Mouse (Mus musculus) adipocyte (in vitro differentiated cells): ENCODE results near the gene Atp8a1.

Experiments
- DNase-seq: peaks from one replicate; pipeline ENCODE4 v3.0.0-alpha.2; 2016; ENCODE audit warnings: low spot score

Gene Atp8a1

DNA sequence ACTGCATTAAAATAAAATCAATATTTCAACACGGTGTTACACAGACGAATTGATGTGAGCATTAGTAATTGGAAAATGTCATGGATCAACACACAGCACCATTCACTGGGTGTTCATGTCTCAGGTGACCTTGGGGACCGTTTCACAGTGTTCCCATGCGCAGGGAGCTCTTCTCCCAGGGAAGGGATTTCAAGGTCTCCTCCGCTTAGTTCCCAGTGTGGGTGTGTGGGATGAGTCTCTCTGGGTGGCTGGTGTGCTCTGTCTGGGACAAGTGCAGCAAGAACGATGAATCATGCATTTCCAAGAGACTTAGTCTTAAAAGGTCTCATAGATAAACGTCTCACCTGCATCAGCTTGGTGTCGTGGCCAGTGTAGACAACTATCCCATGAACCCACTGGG, 78.5 kb downstream of the Atp8a1 start:
- no peak for DNase-seq

DNA sequence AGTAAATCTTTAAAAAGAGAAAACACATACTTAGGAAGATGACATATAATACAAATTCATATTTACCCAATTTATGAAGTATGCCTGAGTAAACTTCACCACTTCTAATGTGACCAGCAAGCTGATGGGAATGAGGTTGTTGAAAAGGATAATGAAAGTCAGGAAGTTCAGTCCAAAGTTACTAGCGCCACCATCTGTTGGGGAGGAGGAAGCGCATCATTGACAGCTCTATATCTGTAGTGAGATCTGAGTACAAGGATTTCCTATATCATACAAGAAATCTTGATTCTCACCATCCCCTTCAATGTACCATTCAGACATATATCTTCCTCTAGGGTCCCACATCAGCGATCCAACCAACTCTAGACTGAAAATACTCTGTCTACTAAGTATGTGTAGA, 82.4 kb downstream of the Atp8a1 start:
- no peak for DNase-seq

DNA sequence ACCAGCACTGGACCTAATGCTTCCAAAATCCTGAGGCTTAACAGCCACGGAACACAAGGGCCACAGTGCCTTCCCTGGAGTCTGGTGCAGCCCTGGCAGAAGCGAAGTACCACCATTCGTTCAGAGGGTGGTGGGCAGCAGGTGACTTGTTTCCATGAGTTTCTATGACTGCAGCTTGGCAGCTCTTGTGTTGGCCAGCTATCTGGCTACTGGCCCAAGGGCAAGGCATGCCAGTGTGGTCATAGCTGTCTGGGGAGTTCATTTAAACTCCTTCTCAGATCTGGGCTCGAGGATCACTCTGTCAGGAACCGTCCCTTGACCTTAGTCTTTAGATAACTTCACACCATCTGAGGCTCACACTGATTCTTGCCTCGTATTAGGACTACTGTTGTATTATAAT, 89.1 kb downstream of the Atp8a1 start:
- no peak for DNase-seq

DNA sequence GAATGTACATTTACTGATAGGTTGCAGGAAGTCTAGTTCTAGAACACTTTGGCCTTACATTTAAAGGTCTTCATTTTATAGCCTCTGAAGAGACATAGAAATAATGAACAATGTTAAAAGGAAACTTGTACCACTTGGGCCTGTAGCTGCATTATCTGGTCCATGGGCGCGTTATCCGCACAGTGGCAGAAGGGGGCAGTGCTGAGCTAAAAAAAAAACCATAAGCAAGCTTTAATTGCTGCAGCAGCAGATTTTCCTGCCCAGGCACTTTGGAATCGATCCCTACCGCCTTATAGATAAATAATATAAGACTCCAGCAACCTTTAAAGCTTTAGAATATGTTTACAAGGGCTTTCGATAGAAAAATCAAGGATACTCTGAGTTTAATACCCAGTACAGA, 91.1 kb downstream of the Atp8a1 start:
- no peak for DNase-seq

DNA sequence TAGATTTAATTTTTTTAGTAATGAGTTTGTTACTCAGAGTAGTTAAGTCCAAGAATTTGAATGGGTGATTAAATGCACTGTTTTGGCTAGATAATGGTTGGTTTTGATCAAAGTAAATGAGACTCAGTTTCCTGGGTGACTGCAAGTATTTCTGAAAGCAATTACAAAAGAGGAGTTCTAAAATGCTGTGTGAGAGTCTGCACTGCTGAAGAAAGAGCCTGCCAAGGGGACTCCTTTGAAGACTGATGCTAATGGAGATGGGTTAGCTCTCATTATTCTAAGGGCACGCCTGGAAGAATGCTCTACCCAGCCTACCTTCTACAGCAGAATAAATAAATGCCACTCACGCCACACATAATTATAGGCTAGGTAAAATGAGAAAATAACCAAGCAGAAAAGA, 94.2 kb downstream of the Atp8a1 start:
- DNase-seq = no peak

DNA sequence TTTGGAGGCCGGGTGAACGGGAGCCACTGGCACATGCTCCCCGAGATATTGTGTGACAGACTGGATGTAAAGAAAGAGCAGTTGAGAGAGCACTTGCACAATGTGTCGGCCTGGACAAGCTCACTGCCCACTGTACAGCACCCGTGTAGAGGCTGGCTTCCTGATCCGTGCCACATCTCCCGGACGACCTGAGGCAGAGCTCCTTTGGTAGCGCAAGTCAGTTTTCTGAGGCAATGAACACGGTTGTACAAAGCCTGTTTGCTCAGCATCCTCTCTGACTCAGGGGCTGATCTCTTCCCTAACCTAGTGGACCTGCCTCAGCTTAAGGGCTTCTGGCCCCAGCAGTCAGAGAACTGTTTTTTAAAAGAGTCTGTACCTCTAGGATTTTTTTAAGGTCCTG, 94.6 kb downstream of the Atp8a1 start:
- no peak for DNase-seq

DNA sequence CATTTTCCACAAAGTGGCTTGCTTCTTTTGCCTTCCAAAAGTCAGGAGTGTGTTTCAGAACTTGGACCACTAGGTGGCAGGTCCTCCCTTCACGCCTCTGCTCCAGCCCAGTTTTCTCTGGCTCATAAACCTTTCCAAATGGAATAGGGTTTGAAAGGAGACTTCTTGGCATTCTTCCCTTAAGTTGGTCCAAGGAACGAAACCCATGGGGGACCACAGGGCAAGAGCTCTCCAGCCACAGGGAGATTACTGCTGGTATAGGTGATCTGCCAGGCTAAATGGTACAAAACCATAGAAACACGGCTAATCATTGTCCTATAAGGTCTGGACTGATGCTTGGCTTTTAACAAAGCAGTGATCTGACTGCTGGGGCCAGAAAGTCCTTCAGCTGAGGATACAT, 95.2 kb downstream of the Atp8a1 start:
- no peak for DNase-seq

DNA sequence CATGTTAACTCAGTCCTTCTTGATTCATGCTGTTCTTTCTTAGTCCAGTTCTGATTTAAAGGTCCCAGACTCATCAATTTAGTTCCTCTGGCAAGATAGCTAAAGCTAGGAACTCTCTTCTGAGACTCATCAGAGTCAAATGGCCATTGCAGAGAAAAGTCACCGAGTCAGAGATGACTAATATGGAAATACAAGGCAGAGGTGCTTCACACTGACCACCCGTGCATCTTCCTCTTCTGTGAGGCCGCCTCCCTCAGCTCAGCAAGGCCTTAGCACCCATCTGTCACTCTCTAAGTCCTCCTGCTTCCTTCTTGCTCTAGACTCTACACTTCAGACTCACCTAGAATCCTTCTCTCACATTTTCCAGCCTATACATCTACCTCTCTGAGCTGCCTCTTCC, 108.0 kb downstream of the Atp8a1 start:
- DNase-seq = no peak

DNA sequence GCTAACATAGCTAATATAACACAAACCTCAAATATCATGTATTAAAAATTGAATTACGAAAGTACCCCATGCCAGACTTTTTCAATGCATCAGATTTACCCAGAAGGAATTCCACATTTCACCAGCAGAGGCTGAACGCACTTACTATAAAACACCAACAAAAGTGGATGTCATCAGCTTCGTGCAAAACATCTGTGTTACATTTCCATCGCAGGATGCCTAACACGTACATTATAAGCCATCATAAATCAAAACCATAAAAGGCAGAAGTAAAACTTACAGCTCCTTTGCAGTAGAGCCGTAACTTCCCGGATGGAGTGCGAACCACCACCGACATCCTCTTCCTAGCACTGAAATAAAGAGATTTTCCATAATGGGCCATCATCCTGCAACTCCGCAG, 109.1 kb downstream of the Atp8a1 start:
- DNase-seq = no peak

DNA sequence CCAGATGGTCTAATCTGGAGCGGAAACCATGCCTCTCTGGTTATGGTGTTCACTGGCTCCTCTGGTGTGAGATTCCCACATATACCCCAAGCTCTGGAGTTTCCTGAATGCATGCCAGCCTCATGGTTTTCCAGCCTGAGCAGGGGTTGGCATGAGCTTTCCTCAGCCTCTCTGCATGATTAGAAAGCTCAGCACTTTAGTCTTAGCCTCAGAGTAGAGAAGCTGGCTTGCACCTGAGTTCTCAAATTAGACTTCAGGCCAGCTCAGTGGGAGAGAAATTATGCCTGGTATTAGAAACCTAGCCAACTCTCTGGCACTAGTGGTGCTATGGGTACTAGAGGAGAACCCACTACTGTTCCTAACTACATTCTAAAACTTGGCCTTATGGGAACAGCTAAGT, 111.5 kb downstream of the Atp8a1 start:
- no peak for DNase-seq

DNA sequence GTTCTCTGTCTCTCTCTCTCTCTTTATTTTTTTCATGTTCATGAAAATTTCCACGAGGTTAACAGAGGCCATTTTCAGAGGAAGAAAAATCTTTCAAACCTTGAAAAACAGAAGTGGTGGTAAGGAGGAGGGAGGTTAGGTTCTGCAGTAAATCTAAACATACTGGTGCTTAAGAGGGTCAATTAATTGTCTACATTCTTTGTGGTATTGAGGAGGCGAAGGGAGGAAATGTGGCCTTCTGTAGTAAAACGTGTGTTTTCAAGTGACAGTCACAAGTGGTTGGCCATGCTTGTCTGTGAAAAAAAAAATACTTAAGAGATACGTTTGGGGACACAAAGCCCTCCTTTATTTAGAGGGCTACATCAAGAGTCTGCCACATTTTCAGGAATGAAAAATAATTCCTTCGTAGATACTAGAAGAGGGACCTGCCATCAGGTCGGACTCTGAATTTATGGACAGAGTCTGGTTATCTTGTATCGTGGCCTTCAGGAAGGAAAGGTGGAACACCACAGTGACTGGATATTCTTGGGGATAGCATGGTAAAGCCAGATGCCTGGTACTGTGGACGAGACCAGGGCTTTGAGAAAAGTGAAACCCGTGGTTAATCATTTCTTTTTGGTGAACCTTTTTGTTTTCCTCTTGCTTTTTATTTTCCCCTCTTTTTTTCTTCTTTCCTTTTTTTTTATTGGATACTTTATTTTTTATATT, 113.5 kb downstream of the Atp8a1 start:
- no peak for DNase-seq

DNA sequence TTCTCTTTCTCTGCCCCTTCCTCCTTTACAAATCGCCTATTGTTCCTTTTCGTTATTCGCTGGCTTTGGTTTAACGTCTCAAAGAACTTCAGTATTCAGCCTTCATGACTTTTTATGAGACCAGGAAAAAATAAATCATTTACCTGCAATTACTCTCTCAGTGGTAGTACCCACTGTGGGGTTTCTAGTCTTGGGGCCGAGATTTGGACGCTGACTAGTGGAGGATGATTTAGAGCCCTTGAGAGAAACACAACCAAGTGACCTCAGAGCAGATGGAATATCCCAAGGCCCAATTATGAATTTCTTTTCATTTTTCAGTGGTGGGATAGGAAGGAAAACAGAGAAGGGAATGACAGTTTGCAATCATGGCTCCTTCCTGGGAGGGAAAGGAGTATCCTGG, 114.1 kb downstream of the Atp8a1 start:
- no peak for DNase-seq

DNA sequence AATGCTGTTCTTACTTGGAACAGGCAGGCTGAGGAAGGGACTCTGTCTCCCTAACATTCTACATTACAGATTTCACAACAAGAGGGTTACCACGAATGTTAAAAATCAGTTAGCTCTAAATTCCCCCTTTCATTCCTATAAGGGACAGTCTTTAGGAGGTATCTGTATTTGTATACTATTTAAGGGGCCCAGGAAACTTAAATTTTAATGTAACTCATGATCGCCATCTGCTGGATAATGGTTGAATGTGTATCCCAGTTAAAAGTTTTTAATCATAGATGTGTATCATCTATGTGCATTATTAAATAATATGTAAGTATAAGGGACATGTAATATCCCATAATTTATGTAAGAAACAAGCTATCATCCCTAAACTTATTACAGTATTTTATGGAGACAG, 119.5 kb downstream of the Atp8a1 start:
- DNase-seq = peak; percentile 10

DNA sequence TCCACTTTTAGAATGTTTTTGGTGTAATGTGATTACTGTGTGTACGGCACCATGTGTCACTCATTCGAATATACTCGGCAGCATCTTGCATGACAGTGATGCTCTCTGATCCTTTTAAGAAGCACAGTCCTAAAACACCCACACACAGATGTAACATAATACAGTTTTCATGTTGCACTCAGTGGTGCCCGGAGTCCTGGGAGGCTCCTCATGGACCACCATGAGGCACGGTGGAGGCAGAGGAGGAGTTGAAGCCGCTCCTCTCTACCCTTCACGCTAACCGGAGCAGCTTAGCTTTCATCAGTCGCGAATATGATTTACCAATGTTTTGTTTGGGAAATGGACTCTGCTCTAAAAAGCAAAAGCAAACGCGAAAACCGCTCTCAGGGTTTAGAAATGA, 120.4 kb downstream of the Atp8a1 start:
- DNase-seq = no peak

DNA sequence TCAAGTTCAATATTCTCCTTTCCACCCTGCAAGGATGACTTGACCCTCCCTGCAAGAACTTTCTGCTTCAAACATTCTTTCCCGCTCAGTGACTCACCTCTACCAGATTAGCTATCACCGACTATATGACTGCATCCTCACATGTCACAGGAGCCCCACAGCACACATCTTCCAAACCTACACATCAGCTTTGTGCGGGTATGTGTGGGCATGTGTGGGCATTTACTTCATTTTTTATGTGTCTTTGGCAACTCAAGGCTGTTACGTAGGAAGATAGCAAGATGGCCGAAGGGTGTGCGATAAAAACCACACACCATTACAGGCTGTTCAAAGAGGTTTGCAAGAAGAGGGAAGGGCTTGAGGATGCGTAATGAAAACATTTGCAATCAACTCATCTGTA, 145.6 kb downstream of the Atp8a1 start:
- no peak for DNase-seq

DNA sequence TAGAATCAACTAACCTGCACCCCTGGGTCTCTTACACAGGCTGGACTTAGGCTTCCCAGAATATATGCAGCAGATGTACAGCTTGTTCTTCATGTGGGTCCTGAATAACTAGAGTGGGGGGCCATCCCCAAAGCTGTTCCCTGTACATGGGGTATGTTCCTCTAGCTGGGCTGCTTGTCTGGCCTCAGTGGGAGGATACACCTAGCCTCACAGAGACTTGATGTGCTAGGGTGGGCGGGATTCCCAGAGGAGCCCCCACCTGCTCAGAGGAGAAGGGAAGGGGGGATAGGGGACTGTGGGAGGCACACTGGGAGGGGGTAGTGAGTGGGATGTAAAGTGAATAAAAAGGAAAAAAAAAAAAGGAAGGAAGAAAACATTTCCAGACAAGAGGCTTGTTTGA, 147.8 kb downstream of the Atp8a1 start:
- no peak for DNase-seq

DNA sequence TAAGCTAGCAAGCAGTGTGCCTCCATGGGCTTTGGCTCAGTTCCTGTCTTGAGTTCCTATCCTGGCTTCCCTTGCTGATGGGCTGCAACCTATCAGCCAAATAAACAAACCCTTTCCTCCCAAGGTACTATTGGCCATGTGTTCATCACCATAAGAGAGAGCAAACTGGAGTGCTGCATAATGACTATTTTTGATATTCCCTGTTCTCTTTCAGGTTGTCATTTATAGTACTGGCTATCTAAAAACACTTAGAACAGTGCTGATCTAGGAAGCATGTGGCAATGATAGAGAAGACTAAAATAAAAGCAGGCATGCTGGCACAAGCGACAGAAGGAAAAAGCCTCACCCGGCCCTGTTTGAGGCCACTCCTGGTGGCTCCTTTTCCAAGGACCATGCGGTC, 149.1 kb downstream of the Atp8a1 start:
- no peak for DNase-seq

DNA sequence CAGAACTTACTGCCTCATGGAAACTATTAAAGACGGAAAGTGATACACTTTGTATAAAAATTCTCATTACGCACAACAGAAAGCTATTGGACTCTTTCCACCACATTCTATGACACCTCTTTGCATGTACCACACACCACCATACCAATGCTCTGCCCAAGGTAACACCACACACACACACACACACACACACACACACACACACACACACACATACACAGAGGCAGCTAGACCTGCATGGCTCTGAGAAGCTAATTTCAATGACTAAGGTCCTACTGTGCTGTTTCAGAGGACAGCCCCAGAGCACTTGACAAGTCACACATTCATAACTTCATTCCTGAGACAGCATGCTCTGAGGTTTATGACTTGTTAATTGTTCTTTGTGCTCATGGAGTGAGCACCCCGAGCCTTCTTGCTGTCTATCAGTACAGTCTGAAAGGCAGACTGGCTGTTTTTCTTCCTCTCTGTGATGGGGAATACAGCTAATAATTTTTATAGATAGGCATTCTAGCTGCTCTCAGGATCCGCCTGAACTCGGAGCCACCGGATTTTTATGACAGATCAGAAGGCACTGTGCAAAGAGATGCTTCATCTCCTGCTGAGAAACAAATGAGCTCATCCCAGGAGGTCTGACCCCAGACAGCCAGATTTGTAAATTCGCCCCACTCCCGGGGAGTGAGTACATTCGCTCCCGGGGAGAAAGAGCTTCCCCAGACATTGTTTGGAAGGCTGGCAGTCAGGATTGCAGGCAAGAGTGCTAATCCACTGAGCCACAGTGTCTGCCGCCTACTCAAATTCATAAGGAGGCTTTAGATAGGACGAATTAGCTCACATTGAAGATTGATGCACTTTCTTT, 150.3 kb downstream of the Atp8a1 start:
- no peak for DNase-seq

DNA sequence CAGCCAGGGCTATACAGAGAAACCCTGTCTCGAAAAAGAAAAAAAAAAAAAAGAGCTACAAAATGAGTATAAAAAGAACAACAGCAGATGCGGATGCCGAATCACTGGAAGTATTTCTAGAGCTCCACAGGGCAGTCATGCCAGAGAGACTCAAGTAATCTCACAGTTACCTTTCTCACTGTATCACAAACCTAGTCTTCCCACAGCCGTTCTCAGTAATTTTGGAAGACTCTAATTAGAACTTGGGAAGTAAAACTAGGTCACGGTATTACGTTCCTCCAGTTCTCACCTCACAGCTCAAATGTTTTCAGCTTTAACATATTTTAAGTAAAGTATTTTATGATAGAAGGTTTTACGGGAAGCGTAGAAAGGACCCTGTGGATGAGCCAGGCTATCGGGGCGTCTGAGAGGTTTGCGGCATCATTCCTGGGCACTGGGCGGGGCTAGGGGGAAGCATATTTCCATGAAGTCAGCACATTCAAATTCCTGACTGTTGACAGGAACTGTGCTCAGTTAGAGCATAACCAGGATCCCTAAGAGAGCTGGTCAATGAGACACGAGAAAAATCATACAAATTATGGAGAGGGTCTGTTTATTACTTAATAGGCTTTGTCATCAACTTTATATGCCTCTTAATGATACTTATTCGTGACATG, 152.1 kb downstream of the Atp8a1 start:
- DNase-seq = no peak

DNA sequence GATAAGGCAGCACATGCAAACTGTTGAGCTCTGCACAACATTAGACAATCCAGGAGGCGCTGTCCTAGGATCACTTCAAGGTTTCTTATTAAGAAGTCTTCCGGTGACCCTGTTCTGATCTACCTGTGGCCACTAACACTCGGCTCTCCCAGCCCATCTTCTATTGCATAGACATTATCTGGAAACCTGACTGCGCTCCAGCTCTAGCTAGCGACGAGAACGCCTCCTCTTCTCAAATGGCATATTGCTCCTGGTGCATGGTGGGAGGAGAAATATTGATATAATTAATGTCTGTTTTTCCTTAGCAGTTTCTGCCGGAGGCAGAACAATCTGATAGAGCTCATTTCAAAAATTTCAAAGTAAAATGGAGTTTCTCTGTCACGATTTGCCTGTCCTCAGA, 156.9 kb downstream of the Atp8a1 start:
- DNase-seq = no peak

DNA sequence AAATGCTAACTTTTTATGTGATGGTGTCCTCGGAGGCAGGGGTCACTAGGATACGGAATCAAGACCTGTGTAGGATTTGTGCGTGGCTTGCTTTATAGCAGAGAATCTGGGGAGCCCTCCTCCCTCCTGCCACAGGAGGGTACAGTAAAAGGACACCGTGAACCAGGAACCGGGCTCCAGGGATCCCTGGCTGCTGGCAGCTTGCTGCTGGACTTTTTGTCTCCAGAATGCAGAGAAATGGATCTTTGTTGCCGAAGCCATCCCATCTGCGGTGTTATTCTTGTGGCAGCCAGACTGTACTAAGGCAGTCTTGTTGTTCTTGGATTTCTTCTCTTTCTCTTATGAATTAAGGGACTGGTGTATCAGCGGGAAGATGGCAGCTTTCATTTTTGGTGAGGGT, 159.2 kb downstream of the Atp8a1 start:
- no peak for DNase-seq

DNA sequence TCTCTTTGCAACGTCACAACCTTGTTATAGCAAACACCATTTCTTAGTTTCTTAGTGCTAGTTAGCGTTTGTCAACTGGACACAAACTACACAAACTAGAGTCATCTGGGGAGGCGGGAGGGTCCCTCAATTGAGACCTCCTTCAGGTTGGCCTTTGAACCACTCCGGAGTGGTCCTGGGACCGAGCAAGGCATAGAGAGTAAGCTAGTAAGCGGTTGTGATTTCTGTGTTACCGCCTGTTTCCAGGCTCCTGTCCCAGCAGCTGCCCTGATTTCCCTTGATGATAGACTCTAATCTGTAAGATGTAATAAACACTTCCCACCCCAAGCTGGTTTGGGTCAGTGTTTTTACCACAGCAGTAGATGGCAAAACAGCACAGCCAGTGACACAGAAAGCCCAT, 161.3 kb downstream of the Atp8a1 start:
- DNase-seq = no peak

DNA sequence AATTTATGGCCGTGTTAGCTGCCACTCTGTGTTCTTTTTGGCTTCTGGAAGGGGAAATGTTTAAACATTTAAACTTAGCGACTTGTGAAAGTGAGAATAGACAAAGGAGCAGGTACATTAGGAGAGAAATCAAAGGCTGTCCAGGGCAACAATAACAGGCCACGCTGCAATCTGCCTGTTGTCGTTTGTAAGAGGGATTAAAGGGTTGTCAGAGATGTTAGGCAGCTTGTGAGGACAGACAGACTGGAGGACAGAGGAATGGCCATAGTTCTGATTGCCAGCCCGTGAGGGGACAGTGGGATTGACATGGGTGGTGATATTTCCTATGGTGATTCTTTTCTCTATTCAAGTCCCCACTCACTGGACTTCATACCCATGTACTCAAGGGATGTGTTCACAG, 161.8 kb downstream of the Atp8a1 start:
- DNase-seq = no peak
